Mouse (Mus musculus) brain, embryonic 14.5 days (tissue): ENCODE data around the gene Plet1. TPM values are rescaled to one million over a fixed set of nuclear protein-coding genes. Genes with fewer than 3 reads are reported as not detected.
A peak's percentile ranks its signal among the peaks of the same experiment; 100 is the strongest.

Source experiments
- DNase-seq: peaks from one replicate; pipeline ENCODE4 v3.0.0-alpha.2; 2011; ENCODE audit warnings: low read depth
- CTCF ChIP-seq: fragments of 200-500 bp; IDR thresholded peaks from 2 replicates; pipeline ENCODE4 v1.5.1; 2012; ENCODE audit warnings: inconsistent platforms, mild to moderate bottlenecking, moderate library complexity, borderline replicate concordance; ENCODE audit not compliant: insufficient read depth, insufficient read length; ENCODE audit errors: extremely low read depth
- POLR2A ChIP-seq: fragments of 200-500 bp; IDR thresholded peaks from 2 replicates; pipeline ENCODE4 v1.6.1; 2012; ENCODE audit warnings: mild to moderate bottlenecking, inconsistent platforms, borderline replicate concordance; ENCODE audit not compliant: poor library complexity, insufficient read depth, insufficient read length, severe bottlenecking; ENCODE audit errors: extremely low read depth
- polyA plus RNA-seq: library from polyadenylated mRNA; depleted of rRNA; stranded (reverse); fragments of >200 nt; gene quantifications from 2 replicates; pipeline ENCODE4 v1.2.3, GENCODE M21; 2012

Plet1 gene
- polyA plus RNA-seq, 1 experiment = 0.51 TPM

DNA sequence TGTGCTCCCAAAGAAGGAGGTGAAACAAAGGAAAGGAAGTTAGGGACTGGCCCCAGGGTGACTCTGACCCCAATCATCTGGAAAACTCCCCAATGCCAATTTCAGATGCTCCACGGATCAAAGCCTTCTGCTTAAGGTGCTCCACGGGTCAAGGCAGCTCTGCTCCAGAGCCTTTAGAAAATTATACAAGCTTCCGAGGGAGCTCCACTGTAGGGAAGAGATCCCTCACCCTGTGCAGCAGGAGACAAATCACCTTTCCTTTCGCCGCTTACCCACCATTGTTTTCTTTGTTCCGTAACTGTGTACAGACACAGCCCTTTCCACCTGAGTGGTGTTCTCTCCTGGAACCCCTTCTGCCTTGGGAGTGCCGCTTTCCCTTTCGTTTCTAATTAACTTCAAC, 18.6 kb upstream of the Plet1 start:
- DNase-seq = no peak
- TF ChIP-seq CTCF (no peak), POLR2A (no peak)

DNA sequence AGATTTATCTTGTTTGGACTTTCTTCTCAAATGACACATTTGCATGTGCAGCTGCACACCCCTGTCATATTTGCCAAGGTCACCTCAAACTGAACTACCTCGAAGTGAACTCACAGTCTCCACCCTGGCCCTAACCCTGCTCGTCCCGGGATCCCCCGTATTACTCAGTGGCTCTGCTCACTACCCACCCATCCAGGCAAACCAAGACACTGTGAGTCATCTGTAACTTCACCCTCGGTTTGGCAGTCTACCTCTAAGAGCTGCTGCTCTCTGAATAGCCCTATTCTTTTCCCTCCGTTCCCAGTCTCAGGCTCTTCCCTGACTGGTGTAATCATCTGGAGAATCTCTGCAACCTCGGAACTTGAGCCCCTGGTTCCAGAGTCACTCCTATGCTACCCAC, 17.7 kb upstream of the Plet1 start:
- no peak for DNase-seq
- TF ChIP-seq POLR2A (no peak), CTCF (no peak)

DNA sequence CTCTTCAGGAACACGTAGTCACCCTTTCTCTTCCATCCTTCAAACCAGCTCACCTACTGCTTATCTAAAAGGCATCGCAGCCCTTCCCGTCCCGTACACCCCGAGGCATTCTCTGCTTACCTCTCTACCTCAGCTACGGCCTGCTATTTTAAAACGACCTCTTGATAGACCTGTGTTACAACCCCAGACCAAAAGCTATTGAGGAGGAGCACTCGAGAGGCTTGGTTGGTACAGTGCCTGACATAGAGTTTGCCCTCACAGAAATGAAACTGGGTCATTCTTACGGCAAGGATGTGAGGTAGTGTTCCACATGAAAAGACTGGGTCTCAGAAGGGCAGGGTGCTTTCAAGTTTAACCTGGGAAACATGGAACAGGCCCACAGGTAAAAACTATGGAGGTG, 17.1 kb upstream of the Plet1 start:
- TF ChIP-seq CTCF (no peak), POLR2A (no peak)
- no peak for DNase-seq

GRCm38 (mm10) chr9:50478826-50479225, 15.5 kb upstream of the Plet1 start:
- DNase-seq = no peak
- TF ChIP-seq CTCF (no peak), POLR2A (no peak)

DNA sequence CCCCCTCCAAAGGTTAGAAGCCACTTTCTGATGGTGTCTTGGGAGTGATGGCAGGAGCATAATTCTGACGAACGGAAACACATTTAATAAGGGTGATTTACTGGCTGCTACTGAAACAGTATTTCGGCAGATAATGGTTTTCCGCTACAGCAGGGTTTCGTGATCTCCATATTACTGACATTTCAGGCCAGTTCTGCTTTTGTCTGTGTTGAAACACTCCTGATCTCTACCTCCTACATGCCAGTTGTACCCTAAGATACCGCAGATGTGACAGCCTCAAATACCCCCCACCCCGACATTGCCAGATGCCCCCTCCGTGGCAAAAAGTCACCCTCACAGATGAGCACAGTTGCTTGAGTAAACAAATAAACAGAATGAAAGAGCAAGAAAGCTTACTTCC, 14.8 kb upstream of the Plet1 start:
- TF ChIP-seq CTCF (no peak), POLR2A (no peak)
- no peak for DNase-seq

- no peak for TF ChIP-seq POLR2A
- no peak for TF ChIP-seq CTCF
Observed at GRCm38 (mm10) chr9:50482743-50483142, 11.6 kb upstream of the Plet1 start.

DNA sequence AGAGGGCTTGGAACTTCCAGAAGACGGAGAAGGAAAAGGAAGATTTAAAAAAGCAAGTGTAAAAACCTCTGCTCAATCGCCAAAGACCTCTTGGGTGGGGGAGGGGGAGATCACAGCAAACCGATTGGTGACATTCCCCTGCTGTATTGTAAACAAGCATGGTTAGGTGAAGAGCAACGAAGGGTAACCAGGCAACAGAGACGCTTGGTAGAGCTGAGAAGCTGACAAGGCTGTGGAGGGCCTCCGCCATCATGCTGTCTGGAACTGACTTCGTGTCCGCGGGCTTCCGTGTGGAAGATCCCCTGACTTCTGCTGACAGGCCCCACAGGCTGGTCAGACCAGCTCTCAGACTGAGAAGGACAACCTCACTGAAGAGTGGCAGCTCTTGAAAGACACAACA, 8.8 kb upstream of the Plet1 start:
- peak; percentile 61 for DNase-seq
- TF ChIP-seq POLR2A (no peak), CTCF (no peak)

More at GRCm38 (mm10) chr9:50482743-50483142, 11.6 kb upstream of the Plet1 start:
- DNase-seq = no peak

DNA sequence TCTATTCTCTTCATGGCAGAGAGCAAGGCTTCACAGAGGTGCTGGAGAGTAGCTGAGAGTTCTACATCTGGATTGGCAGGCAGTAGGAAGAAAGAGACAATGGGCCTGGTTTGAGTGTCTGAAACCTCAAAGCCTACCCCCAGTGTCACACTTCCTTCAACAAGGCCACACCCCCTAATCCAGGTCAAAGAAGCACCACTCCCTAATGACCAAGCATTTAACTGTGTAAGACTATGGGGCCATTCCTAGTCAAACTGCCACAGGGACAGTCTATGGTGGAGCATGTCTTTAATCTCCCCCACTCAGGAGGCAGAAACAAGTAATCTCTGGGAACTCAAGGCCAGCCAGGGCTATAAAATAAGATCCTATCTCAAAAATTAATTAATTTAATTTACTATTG, 3.5 kb upstream of the Plet1 start:
- DNase-seq = no peak
- no peak for TF ChIP-seq CTCF
- no peak for TF ChIP-seq POLR2A

DNA sequence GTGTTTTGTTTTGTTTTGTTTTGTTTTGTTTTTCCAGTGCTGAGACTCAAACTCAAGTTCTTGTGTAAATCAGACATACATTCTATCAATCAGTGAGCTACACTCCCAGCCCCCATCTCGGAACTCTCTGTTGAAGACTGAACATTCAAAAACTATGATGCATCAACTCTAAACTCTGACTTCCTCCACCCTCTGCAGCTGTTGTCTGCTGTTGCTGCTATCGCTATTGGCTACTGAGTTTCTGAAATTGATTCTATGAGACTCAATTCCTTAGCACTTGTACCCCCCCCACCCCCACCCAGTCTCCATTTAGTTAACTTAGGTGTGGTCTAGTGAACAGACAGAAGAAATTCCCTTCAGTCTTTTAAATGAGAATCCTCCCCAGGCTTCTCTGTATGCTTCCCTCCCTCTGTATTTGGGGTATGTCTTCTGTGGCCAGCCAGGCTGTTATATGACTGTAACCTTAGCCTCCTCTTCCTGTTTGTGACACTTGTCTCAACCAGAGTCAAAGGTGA, 2.7 kb upstream of the Plet1 start:
- DNase-seq = no peak

GRCm38 (mm10) chr9:50493777-50494176, 548 bp upstream of the Plet1 start:
- TF ChIP-seq POLR2A = no peak
- no peak for TF ChIP-seq CTCF
- no peak for DNase-seq

More for the DNA sequence above, 2.7 kb upstream of the Plet1 start:
- no peak for TF ChIP-seq CTCF
- TF ChIP-seq POLR2A = no peak

DNA sequence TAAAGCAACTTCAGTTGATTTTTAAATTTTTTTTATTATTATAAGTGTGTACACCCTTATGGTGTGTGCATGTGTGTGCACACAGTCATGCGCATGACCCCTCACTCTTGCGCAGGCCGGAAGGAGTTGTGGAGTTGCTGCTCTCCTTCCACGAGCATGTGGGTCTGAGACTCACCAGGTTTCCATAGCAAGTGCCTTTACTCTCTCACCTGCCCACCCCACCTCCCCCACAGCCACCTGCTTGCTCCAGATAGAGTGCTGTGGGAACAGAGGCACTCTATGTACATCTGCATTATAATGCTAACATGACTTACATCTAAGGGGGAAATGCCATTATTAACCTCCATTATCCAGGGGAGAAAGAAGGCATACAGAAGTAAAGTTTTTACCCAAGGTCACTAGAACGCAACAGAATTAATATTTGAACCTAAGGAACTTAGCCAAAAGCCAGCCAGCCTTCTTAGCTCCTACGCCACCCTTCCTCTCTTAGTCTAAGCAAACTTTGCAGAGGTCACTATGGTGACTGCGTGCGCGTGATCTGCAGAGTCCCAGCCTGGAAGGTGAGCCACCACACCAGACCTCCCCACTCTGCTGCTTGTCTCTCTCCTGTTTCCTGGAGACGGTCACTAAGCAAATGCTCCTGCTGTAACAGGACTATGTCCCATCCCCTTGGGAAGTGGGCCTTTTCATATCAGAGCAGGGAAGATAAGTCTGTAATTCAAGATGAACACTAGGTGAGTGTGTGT, 1.3 kb downstream of the Plet1 start:
- TF ChIP-seq POLR2A (no peak), CTCF (no peak)
- DNase-seq = no peak

DNA sequence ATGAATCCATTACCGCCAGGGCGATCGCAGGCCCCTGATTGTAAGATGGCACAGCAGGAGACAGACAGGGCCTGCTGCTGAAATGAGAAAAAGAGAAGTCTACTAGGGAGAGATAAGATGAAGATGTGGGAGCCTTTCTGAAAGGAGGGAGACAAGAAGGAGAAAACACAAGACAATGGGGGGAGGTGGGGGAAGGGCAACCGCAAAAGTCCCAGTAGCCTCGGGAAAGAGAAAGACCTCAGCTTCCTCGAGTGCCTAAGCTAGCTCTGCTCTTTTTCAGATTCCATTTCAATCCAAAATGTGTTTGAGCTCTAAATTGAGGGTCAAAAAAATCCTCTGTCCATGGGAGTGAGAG, 1.8 kb downstream of the Plet1 start:
- TF ChIP-seq CTCF = no peak
- no peak for TF ChIP-seq POLR2A
- peak; percentile 42 for DNase-seq
